Comparison of ENCODE assay signal across 9 mouse cellular contexts in the genomic region with DNA sequence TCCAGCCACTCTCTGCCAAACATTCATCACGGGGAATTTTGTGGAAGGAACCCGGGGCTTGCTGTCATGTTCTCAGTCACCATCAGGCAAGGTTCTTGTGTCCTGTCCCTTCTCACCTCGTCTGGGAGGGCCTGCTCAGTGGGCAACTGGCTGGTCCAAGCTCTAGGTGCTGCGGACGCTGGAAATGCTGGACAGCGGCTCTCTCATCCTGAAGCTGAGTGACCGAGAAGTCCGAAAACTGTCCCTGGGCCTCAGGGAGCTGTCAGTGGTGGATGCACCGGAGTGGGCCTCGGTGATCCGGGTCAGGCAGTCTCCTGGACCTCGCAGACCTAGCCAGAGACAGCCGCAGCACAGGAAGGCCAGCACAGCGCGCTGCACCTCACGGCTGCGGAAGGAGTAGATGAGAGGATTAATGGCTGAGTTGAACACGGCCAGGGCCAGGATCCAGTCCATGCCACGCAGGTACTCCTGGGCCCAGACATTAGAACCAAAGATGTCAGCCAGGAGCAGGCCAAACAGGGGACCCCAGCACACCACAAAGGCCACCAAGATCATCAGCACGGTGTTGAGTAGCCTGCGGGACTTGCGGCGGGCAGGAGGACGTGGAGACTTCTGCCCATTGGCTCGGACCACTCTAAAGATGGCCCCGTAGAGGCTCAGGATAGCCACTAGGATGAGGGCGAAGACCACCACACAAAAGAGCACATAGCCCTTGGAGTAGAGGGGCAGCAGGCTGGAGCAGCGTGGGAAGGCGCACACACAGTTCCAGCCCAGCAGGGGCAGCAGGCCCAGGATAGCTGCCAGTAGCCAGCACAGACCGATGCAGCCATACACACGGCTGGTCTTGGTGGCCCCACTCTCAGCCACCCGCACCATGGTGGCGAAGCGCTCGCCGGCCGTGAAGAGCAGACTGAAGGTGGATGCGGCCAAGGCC. TPM values are rescaled to one million over a fixed set of nuclear protein-coding genes. Genes with fewer than 3 reads are reported as not detected.
DNase-seq lines count a peak whose midpoint lies in the region; ATAC-seq and TF ChIP-seq lines count a peak whose summit lies in the region.
"Had no signal": no experiment of that assay in that cellular context is flagged by ENCODE, and none has a peak within 500 bp of the region (broad histone marks: within the 10 kb centered on the region; RNA-seq: fewer than 3 reads in every experiment).

No protein-coding gene starts in this region.

- peak; percentile 65 for DNase-seq in cerebellum, adult 9-11 months
- DNase-seq in cerebellum, postnatal 4 days (ENCODE audit: low spot score in 2 of 2), result no peak
- DNase-seq in left cerebral cortex, adult 2 months (ENCODE audit: extremely low spot score in 1 of 2, low spot score in 2 of 2), result no peak
- no peak for DNase-seq in left cerebral cortex, postnatal 4 days
- no peak for DNase-seq in ES-E14 (ENCODE audit: low read depth, low spot score)
- no peak for DNase-seq in left cerebral cortex, adult 11 months (ENCODE audit: low spot score)
- no peak for DNase-seq in adrenal gland, postnatal 25 days

- intact Hi-C loops in left cerebral cortex, adult 2 months (cut with DNase I), result no loop called here
- intact Hi-C loops in left cerebral cortex, postnatal 4 days (cut with DNase I), result no loop called here

- no peak overlapping the region for H3K4me3 ChIP-seq in left cerebral cortex, adult 2 months
- H3K4me3 ChIP-seq in ES-E14 (ENCODE audit: insufficient read depth in 1 of 2, low read depth in 1 of 2, low read length in 2 of 2, poor library complexity in 1 of 2, severe bottlenecking in 1 of 2), result peak overlapping the region; percentile 18 to 48
- peak overlapping the region; percentile 83 for H3K4me3 ChIP-seq in liver, embryonic 16.5 days (ENCODE audit: low read depth, low read length)
- H3K4me3 ChIP-seq: limb, embryonic 15.5 days had no signal

- peaks cover 0 to 14% of the 10 kb centered on the region in 2 experiments; a peak in 2 of 4 replicates for H3K4me1 ChIP-seq in ES-E14 (ENCODE audit: control insufficient read depth in 2 of 2, insufficient read depth in 2 of 2, low read length in 2 of 2, poor library complexity in 1 of 2)
- H3K4me1 ChIP-seq in liver, embryonic 16.5 days (ENCODE audit: control insufficient read depth, low read depth, low read length), result peaks cover 54% of the 10 kb centered on the region

- peak overlapping the region; percentile 71 for H3K4me2 ChIP-seq in liver, embryonic 16.5 days (ENCODE audit: low read depth, low read length)
- H3K4me2 ChIP-seq: limb, embryonic 15.5 days had no signal

- WGBS in liver, embryonic 16.5 days (ENCODE audit: insufficient replicate concordance), result 60% methylated on average over 38 of the region's 38 CpGs

- no peak for TF ChIP-seq CTCF in left cerebral cortex, adult 2 months (IDR thresholded peaks at IDR 0.05)

- no peaks in the 10 kb centered on the region; the same call in 1 of the 2 replicates for H3K27me3 ChIP-seq in liver, embryonic 16.5 days (ENCODE audit: control insufficient read depth, insufficient read depth, low read depth, low read length)

- ATAC-seq in liver, embryonic 16.5 days (ENCODE audit: low read depth), result no peak

- peak overlapping the region; percentile 29 for H3K9ac ChIP-seq in ES-E14 (ENCODE audit: insufficient read depth, low read depth, low read length, poor library complexity, severe bottlenecking)
- peak overlapping the region; percentile 58 for H3K9ac ChIP-seq in liver, embryonic 16.5 days (ENCODE audit: low read depth, low read length)

- no peaks in the 10 kb centered on the region for H3K36me3 ChIP-seq in ES-E14 (ENCODE audit: control insufficient read depth, insufficient read depth, low read length, poor library complexity, severe bottlenecking)
- no peaks in the 10 kb centered on the region for H3K36me3 ChIP-seq in liver, embryonic 16.5 days (ENCODE audit: control insufficient read depth, insufficient read depth)

- no peaks in the 10 kb centered on the region for H3K9me3 ChIP-seq in ES-E14 (ENCODE audit: control insufficient read depth, insufficient read depth, low read depth, low read length)
- H3K9me3 ChIP-seq in liver, embryonic 16.5 days (replicated peaks; ENCODE audit: control insufficient read depth, low read length), result no peaks in the 10 kb centered on the region
- H3K9me3 ChIP-seq: limb, embryonic 15.5 days had no signal

- H3K27ac ChIP-seq in left cerebral cortex, adult 2 months, result peak overlapping the region; percentile 47; the same call in 1 of the 2 replicates
- H3K27ac ChIP-seq in ES-E14 (ENCODE audit: insufficient read depth, low read depth, low read length, poor library complexity, severe bottlenecking), result no peak overlapping the region
- H3K27ac ChIP-seq in liver, embryonic 16.5 days (ENCODE audit: low read length), result peak overlapping the region; percentile 72
- H3K27ac ChIP-seq: limb, embryonic 15.5 days had no signal

- in situ Hi-C loops in ES-E14 (cut with MboI; ENCODE audit: low sequenced_read_pairs in 2 of 2, unreplicated experiment in 2 of 2), result no loop called here

TF ChIP-seq in ES-E14, 5 proteins besides CTCF, POLR2A, EP300 and RAD21:
- TF ChIP-seq MAFK (IDR thresholded peaks at IDR 0.05; ENCODE audit: insufficient read depth, low read depth, low read length) (no peak), ZC3H11A (IDR thresholded peaks at IDR 0.05; ENCODE audit: borderline replicate concordance, low read depth, low read length) (no peak), HCFC1 (IDR thresholded peaks at IDR 0.05; ENCODE audit: borderline replicate concordance, insufficient read depth, low read length) (no peak), CHD2 (IDR thresholded peaks at IDR 0.05; ENCODE audit: low read depth, low read length) (no peak), ZNF384 (IDR thresholded peaks at IDR 0.05; ENCODE audit: low read depth, low read length) (no peak)

RNA-seq across cellular contexts. Expression of gene S1pr4, which starts 1.3 kb away (rescaled TPM):
- total RNA-seq in left cerebral cortex, adult 2 months (2021), result under 1 TPM; 0.56 to 0.70 TPM
- total RNA-seq in left cerebral cortex, postnatal 4 days (2021), result under 1 TPM; 0.14 to 0.66 TPM
- total RNA-seq in ES-E14 (2012; rRNA removed), result 0.94 and 1.9 TPM in 2 replicates
- 4.8 and 5.3 TPM in 2 replicates for polyA plus RNA-seq in liver, embryonic 16.5 days (2015; fragmentation: Nextera tagmentation; extraction: Ambion mirVana)
- 0.85 and 1.4 TPM in 2 replicates for total RNA-seq in adrenal gland, postnatal 25 days (2021)

RNA-seq across cellular contexts. Expression of gene Ncln, which starts 2.4 kb away (rescaled TPM):
- total RNA-seq in left cerebral cortex, adult 2 months (2021), result 10 to 100 TPM; 78.3 to 80.8 TPM
- 100 to 1,000 TPM; 104 to 105 TPM for total RNA-seq in left cerebral cortex, postnatal 4 days (2021)
- 254 and 393 TPM in 2 replicates for total RNA-seq in ES-E14 (2012; rRNA removed)
- 39.3 and 47.1 TPM in 2 replicates for polyA plus RNA-seq in liver, embryonic 16.5 days (2015; fragmentation: Nextera tagmentation; extraction: Ambion mirVana)
- 120 and 128 TPM in 2 replicates for total RNA-seq in adrenal gland, postnatal 25 days (2021)

RNA-seq across cellular contexts. Expression of gene Celf5, which starts 16.1 kb away (rescaled TPM):
- 100 to 1,000 TPM; 284 to 288 TPM for total RNA-seq in left cerebral cortex, adult 2 months (2021)
- total RNA-seq in left cerebral cortex, postnatal 4 days (2021), result 100 to 1,000 TPM; 303 to 316 TPM
- 5.0 and 8.2 TPM in 2 replicates for total RNA-seq in ES-E14 (2012; rRNA removed)
- polyA plus RNA-seq in liver, embryonic 16.5 days (2015; fragmentation: Nextera tagmentation; extraction: Ambion mirVana), result 0.05 TPM in 1 of 2 replicates, not detected in the other
- total RNA-seq in adrenal gland, postnatal 25 days (2021), result 0.43 and 1.2 TPM in 2 replicates

RNA-seq across cellular contexts. Expression of gene Gna15, which starts 25.4 kb away (rescaled TPM):
- total RNA-seq in left cerebral cortex, adult 2 months (2021), result 1 to 10 TPM; 1.3 to 2.8 TPM
- total RNA-seq in left cerebral cortex, postnatal 4 days (2021), result 1 to 10 TPM; 1.1 to 1.6 TPM
- 11.8 and 16.6 TPM in 2 replicates for total RNA-seq in ES-E14 (2012; rRNA removed)
- 4.3 and 4.4 TPM in 2 replicates for polyA plus RNA-seq in liver, embryonic 16.5 days (2015; fragmentation: Nextera tagmentation; extraction: Ambion mirVana)
- 0.61 TPM in 1 of 2 replicates, not detected in the other for total RNA-seq in adrenal gland, postnatal 25 days (2021)

RNA-seq across cellular contexts. Expression of gene Nfic, which starts 43.1 kb away (rescaled TPM):
- total RNA-seq in left cerebral cortex, adult 2 months (2021), result 10 to 100 TPM; 93.4 to 94.9 TPM
- total RNA-seq in left cerebral cortex, postnatal 4 days (2021), result 10 to 100 TPM; 29.5 to 31.1 TPM
- total RNA-seq in ES-E14 (2012; rRNA removed), result 4.9 and 6.3 TPM in 2 replicates
- 10.2 and 12.0 TPM in 2 replicates for polyA plus RNA-seq in liver, embryonic 16.5 days (2015; fragmentation: Nextera tagmentation; extraction: Ambion mirVana)
- 100 and 129 TPM in 2 replicates for total RNA-seq in adrenal gland, postnatal 25 days (2021)

Comparison
In these comparisons a context has a peak if more than half of its experiments do, and no peak if none do; other contexts are left out.
1. RNA of gene Celf5, which starts 16.1 kb away (total RNA-seq): 303 to 316 TPM in left cerebral cortex, postnatal 4 days and 284 to 288 TPM in left cerebral cortex, adult 2 months; 5.0 to 8.2 TPM in ES-E14 and 0.43 to 1.2 TPM in adrenal gland, postnatal 25 days; every median in the first group is over 10 times any median in the second.